Mouse (Mus musculus) intestine, embryonic 16.5 days (tissue): ENCODE results near the gene Ift172. TPM values are rescaled to one million over a fixed set of nuclear protein-coding genes. Genes with fewer than 3 reads are reported as not detected.

Source experiments
- ATAC-seq: fragments of 200-750 bp; cut with Nextera tagmentation; 2 replicates; pipeline ENCODE4 v1.8.0; 2017; ENCODE audit warnings: moderate TSS enrichment, moderate library complexity
- H3K27ac ChIP-seq: fragments of 300-500 bp; sonication (generic); 2 replicates; pipeline ENCODE4 v1.5.1; 2014; ENCODE audit warnings: mild to moderate bottlenecking, low read length
- H3K27me3 ChIP-seq: fragments of 300-500 bp; sonication (generic); replicated peaks from 2 replicates; pipeline ENCODE4 v1.6.1; 2014; ENCODE audit warnings: low read length, control low read depth, mixed read lengths; ENCODE audit not compliant: control insufficient read depth, insufficient read depth
- H3K36me3 ChIP-seq: fragments of 300-500 bp; sonication (generic); 2 replicates; pipeline ENCODE4 v1.6.1; 2014; ENCODE audit warnings: low read length, control low read depth; ENCODE audit not compliant: control insufficient read depth, insufficient read depth
- H3K4me1 ChIP-seq: fragments of 300-500 bp; sonication (generic); 2 replicates; pipeline ENCODE4 v1.6.1; 2014; ENCODE audit warnings: low read length, control low read depth, mixed read lengths; ENCODE audit not compliant: control insufficient read depth, insufficient read depth
- H3K4me2 ChIP-seq: fragments of 300-500 bp; sonication (generic); 2 replicates; pipeline ENCODE4 v1.6.1; 2014; ENCODE audit warnings: low read depth, low read length, control low read depth
- H3K4me3 ChIP-seq: fragments of 300-500 bp; sonication (generic); 2 replicates; pipeline ENCODE4 v1.5.1; 2014; ENCODE audit warnings: mild to moderate bottlenecking, low read length
- H3K9ac ChIP-seq: fragments of 300-500 bp; sonication (generic); 2 replicates; pipeline ENCODE4 v1.6.1; 2014; ENCODE audit warnings: low read depth, low read length
- H3K9me3 ChIP-seq: fragments of 300-500 bp; sonication (generic); 2 replicates; pipeline ENCODE4 v1.6.1; 2016; ENCODE audit warnings: low read length, control low read depth; ENCODE audit not compliant: control insufficient read depth
- WGBS: fragments of 180-500 bp; shearing (Covaris S2); extraction: QIAGEN DNeasy Blood & Tissue Kit; methylation state at CpG from one replicate; pipeline ENCODE4 v1.1.7; 2014; 5-methylcytosine and 5-hydroxymethylcytosine counted together
- polyA plus RNA-seq: library from polyadenylated mRNA; unstranded; fragments of >200 nt; fragmentation: Nextera tagmentation; extraction: Ambion mirVana; gene quantifications from 2 replicates; pipeline ENCODE4 v1.2.1, GENCODE M21; 2015

The Ift172 gene
- polyA plus RNA-seq, 1 experiment from 2014 or later: 19.5 TPM

DNA sequence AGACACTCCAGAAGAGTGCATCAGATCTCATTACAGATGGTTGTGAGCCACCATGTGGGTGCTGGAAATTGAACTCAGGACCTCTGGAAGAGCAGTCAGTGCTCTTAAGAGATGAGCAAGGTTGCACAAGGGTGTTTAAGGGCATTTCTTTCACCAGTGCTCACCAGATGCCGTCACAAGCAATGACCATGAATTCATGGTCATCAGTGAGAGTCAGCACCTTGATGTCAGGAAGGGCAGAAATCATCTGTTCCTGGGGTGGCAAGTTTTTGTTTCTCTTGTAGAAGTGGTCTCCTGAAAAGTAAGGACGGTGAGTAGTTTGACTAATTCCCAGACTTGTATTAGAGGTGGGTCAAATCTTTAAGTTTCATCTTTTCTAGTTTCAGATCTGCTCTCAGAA is 87.0 kb downstream of the Ift172 start:
- no peak overlapping the region for H3K27ac ChIP-seq
- 90% methylated on average over 2 of the region's 2 CpGs for WGBS

More for the DNA sequence above, 87.0 kb downstream of the Ift172 start:
- H3K4me2 ChIP-seq: no peak overlapping the region
- peaks cover 30% of the 10 kb centered on the region for H3K36me3 ChIP-seq
- ATAC-seq: no peak
- H3K9ac ChIP-seq: no peak overlapping the region
- H3K9me3 ChIP-seq: no peaks in the 10 kb centered on the region
- H3K27me3 ChIP-seq: no peaks in the 10 kb centered on the region
- H3K4me1 ChIP-seq: peaks cover 4% of the 10 kb centered on the region; the same call in 1 of the 2 replicates
- no peak overlapping the region for H3K4me3 ChIP-seq

Other genes starting within 250 kb of the Ift172 start
- gene Atraid, start 242.8 kb downstream of the Ift172 start, polyA plus RNA-seq: 180 and 190 TPM in 2 replicates
- gene Slc5a6, start 242.2 kb downstream of the Ift172 start, polyA plus RNA-seq: 18.8 TPM in 2 replicates
- 16.8 and 18.2 TPM in 2 replicates for gene Cad, start 236.3 kb downstream of the Ift172 start, polyA plus RNA-seq
- gene Dnajc5g, start 184.8 kb downstream of the Ift172 start, polyA plus RNA-seq: not detected in 2 replicates
- gene Slc30a3, start 182.9 kb downstream of the Ift172 start, polyA plus RNA-seq: 0.12 and 0.15 TPM in 2 replicates
- gene Trim54, start 174.4 kb downstream of the Ift172 start, polyA plus RNA-seq: not detected in 2 replicates
- not detected in 2 replicates for gene Ucn, start 152.3 kb downstream of the Ift172 start, polyA plus RNA-seq
- gene Mpv17, start 136.9 kb downstream of the Ift172 start, polyA plus RNA-seq: 80.3 and 84.4 TPM in 2 replicates
- 1.1 TPM in 2 replicates for gene Gm29609, start 111.2 kb downstream of the Ift172 start, polyA plus RNA-seq
- gene Gtf3c2, start 111.0 kb downstream of the Ift172 start, polyA plus RNA-seq: 56.4 and 60.3 TPM in 2 replicates
- gene Snx17, start 97.9 kb downstream of the Ift172 start, polyA plus RNA-seq: 143 and 149 TPM in 2 replicates
- 67.1 and 67.6 TPM in 2 replicates for gene Eif2b4, start 97.7 kb downstream of the Ift172 start, polyA plus RNA-seq
- 5.5 and 6.0 TPM in 2 replicates for gene Zfp513, start 88.8 kb downstream of the Ift172 start, polyA plus RNA-seq
- gene Ppm1g, start 70.4 kb downstream of the Ift172 start, polyA plus RNA-seq: 110 and 122 TPM in 2 replicates
- gene Nrbp1, start 50.3 kb downstream of the Ift172 start, polyA plus RNA-seq: 132 and 140 TPM in 2 replicates
- gene Gm9970, start 49.9 kb downstream of the Ift172 start, polyA plus RNA-seq: 0.27 TPM in 1 of 2 replicates, not detected in the other
- gene Krtcap3, start 39.4 kb downstream of the Ift172 start, polyA plus RNA-seq: 70.1 and 71.1 TPM in 2 replicates
- 18.3 and 19.3 TPM in 2 replicates for gene Fndc4, start 5.0 kb upstream of the Ift172 start, polyA plus RNA-seq
- gene Gckr, start 6.3 kb upstream of the Ift172 start, polyA plus RNA-seq: 0.80 and 1.2 TPM in 2 replicates
- 28.9 and 31.2 TPM in 2 replicates for gene Zfp512, start 161.3 kb upstream of the Ift172 start, polyA plus RNA-seq
- 0.09 TPM in 1 of 2 replicates, not detected in the other for gene 4930548H24Rik, start 194.6 kb upstream of the Ift172 start, polyA plus RNA-seq
- gene Gpn1, start 203.6 kb upstream of the Ift172 start, polyA plus RNA-seq: 43.5 and 53.3 TPM in 2 replicates
- 22.0 and 25.0 TPM in 2 replicates for gene Slc4a1ap, start 235.9 kb upstream of the Ift172 start, polyA plus RNA-seq
- 14.8 and 18.7 TPM in 2 replicates for gene Supt7l, start 236.7 kb upstream of the Ift172 start, polyA plus RNA-seq